Mouse (Mus musculus) CD4-positive helper T cell, adult 2 months (primary cell): Measurements from ENCODE around the gene Rbpms2.
"Not testable (repeated sequence)": the region's sequence is repeated elsewhere in the genome, so short reads cannot be mapped to it uniquely, and the experiment has no call there.

ENCODE experiments used
- DNase-seq: peaks from one replicate; pipeline ENCODE4 v3.0.0-alpha.2; 2012; ENCODE audit warnings: low read depth, missing footprints, low spot score

The Rbpms2 gene

GRCm38 (mm10) chr9:65619311-65619710 lies 10.1 kb upstream of the Rbpms2 start:
- no peak for DNase-seq

GRCm38 (mm10) chr9:65621196-65621595 lies 8.3 kb upstream of the Rbpms2 start:
- no peak for DNase-seq

- DNase-seq = no peak
Observed at GRCm38 (mm10) chr9:65621666-65622065, 7.8 kb upstream of the Rbpms2 start.

GRCm38 (mm10) chr9:65622826-65623225 lies 6.6 kb upstream of the Rbpms2 start:
- peak; percentile 60 for DNase-seq

- DNase-seq = no peak
Observed at GRCm38 (mm10) chr9:65624266-65624665, 5.2 kb upstream of the Rbpms2 start.

GRCm38 (mm10) chr9:65629767-65630630 lies 551 bp downstream of the Rbpms2 start:
- DNase-seq = peak; percentile 39

- peak; percentile 56 for DNase-seq
Observed at GRCm38 (mm10) chr9:65630631-65631353, 1.3 kb downstream of the Rbpms2 start.

- DNase-seq = no peak
Observed at GRCm38 (mm10) chr9:65631354-65632021, 2.0 kb downstream of the Rbpms2 start.

GRCm38 (mm10) chr9:65635766-65636165 lies 6.3 kb downstream of the Rbpms2 start:
- no peak for DNase-seq

- no peak for DNase-seq
Observed at GRCm38 (mm10) chr9:65636926-65637325, 7.5 kb downstream of the Rbpms2 start.

GRCm38 (mm10) chr9:65639065-65639464 lies 9.6 kb downstream of the Rbpms2 start:
- DNase-seq = no peak

- DNase-seq = no peak
Observed at GRCm38 (mm10) chr9:65640838-65641410, 11.5 kb downstream of the Rbpms2 start.

GRCm38 (mm10) chr9:65641446-65642052 lies 12.1 kb downstream of the Rbpms2 start:
- DNase-seq = no peak

GRCm38 (mm10) chr9:65642546-65642945 lies 13.1 kb downstream of the Rbpms2 start:
- no peak for DNase-seq

- no peak for DNase-seq
Observed at GRCm38 (mm10) chr9:65644960-65645359, 15.5 kb downstream of the Rbpms2 start.

GRCm38 (mm10) chr9:65645984-65646383 lies 16.5 kb downstream of the Rbpms2 start:
- DNase-seq = no peak

- no peak for DNase-seq
Observed at GRCm38 (mm10) chr9:65646782-65647181, 17.3 kb downstream of the Rbpms2 start.

- DNase-seq = no peak
Observed at GRCm38 (mm10) chr9:65648730-65649129, 19.3 kb downstream of the Rbpms2 start.

GRCm38 (mm10) chr9:65649997-65650396 lies 20.5 kb downstream of the Rbpms2 start:
- DNase-seq = no peak

GRCm38 (mm10) chr9:65651957-65652356 lies 22.5 kb downstream of the Rbpms2 start:
- not testable (repeated sequence) for DNase-seq

GRCm38 (mm10) chr9:65653741-65654140 lies 24.3 kb downstream of the Rbpms2 start:
- no peak for DNase-seq
